Mouse (Mus musculus) heart, adult 2 months (tissue): ENCODE data around the gene Tmem220.

Experiments used
- CTCF ChIP-seq: fragments of 200-600 bp; IDR thresholded peaks from 2 replicates; pipeline ENCODE4 v1.8.1; 2022; ENCODE audit warnings: antibody characterized with exemption, mild to moderate bottlenecking, moderate library complexity
- EP300 ChIP-seq: fragments of 200-500 bp; IDR thresholded peaks from 2 replicates; pipeline ENCODE4 v1.6.1; 2011; ENCODE audit warnings: low read depth, low read length, control low read depth; ENCODE audit not compliant: insufficient read depth
- POLR2A ChIP-seq: fragments of 200-500 bp; IDR thresholded peaks from 2 replicates; pipeline ENCODE4 v1.6.1; 2011; ENCODE audit warnings: mild to moderate bottlenecking, low read depth, low read length, control low read depth; ENCODE audit not compliant: insufficient read depth

DNA sequence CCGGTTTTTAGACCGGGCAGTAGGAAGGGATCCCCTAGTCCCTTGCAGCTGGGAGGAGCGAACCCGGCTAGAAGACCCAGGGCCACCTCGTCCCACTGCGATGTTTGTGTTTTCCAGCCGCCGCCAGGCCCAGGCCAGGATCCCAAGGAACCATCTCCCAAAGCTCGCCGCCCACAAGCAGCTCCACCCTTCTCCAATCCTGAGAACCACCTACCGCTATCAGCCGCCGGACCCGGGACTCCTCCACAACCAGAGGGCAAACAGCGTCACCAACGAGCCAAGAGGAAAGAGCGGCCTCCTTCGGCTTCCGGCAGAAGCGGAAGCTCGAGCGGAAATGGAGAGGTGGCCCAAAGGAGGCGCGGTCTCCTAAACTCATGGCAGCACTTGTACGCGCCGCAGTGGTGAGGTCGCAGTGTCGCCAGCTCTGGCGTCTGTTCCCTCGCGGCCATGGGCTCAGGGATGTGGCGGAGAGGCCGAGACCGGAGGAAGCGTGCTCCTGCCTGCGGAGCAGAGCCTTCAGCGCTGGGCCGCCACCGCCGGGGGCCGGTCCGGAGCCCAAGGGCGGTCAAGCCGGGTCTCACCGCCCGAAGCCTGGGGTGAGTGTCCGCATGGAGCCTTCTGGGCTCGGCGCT, 27.5 kb downstream of the Tmem220 start, which contains the start of the genes Adprm and Sco1:
- peak; percentile 53 for TF ChIP-seq CTCF
- peak; percentile 93 for TF ChIP-seq POLR2A
- peak; percentile 68; the same call in 1 of the 2 replicates for TF ChIP-seq EP300
